Mouse (Mus musculus) embryonic stem cell, embryonic (primary cell): ENCODE measurements around the gene Pirb.

Experiments used
- CTCF ChIA-PET, 4 experiments: fragments of 300-600 bp in 2 of 4; fragments of 350-600 bp in 2 of 4; sonication (Branson Sonifier 250); formaldehyde crosslinking; loops; one replicate each; lab custom pipeline; 2022; ENCODE audit warnings: inconsistent platforms in 2 of 4; lab: Charles Lee
- POLR2A ChIA-PET, 4 experiments: fragments of 300-600 bp in 2 of 4; fragments of 350-600 bp in 2 of 4; sonication (Branson Sonifier 250); formaldehyde crosslinking; loops; one replicate each; lab custom pipeline; 2022; ENCODE audit warnings: antibody characterized with exemption in 4 of 4, inconsistent platforms in 1 of 4; lab: Charles Lee

Gene Pirb

GRCm38 (mm10) chr7:3674507-3675227, 45.5 kb downstream of the Pirb start:
- POLR2A ChIA-PET: interaction anchor here (0.6 to 11.1 kb wide), 18 partner anchors 8 to 327 kb away, joined by 3 to 172 read pairs (median 5); partner anchors contain the start of genes Leng1 (in 4 of the 4), Tsen34 (in 3 of the 4), Mboat7 (in 2 of the 4) and Cnot3 (in 1 of the 4)
- CTCF ChIA-PET: interaction anchor here (0.6 to 2.0 kb wide), 11 partner anchors 9 to 796 kb away, joined by 3 to 11 read pairs (median 5); partner anchors contain the start of genes Mboat7 (in 3 of the 4), Tsen34 (in 3 of the 4) and Leng1 (in 2 of the 4)

- ChIA-PET POLR2A (interaction anchor here (0.6 to 9.5 kb wide), 45 partner anchors 8 to 1346 kb away, joined by 3 to 161 read pairs (median 6); partner anchors contain the start of genes Cnot3 (in 3 of the 4), Mboat7 (in 3 of the 4), Tsen34 (in 3 of the 4) and Ndufa3 (in 2 of the 4)), CTCF (interaction anchor here (0.5 to 2.5 kb wide), 15 partner anchors 8 to 1493 kb away, joined by 3 to 11 read pairs (median 4); partner anchors contain the start of genes Mboat7 (in 1 of the 4), Ndufa3 (in 1 of the 4), Tnni3 (in 1 of the 4) and Tsen34 (in 1 of the 4))
These were observed 53.2 kb downstream of the Pirb start for GRCm38 (mm10) chr7:3666921-3667391.

- POLR2A ChIA-PET: interaction anchor here (0.5 to 9.5 kb wide), 86 partner anchors 9 to 1348 kb away, joined by 3 to 161 read pairs (median 5); partner anchors contain the start of genes Cnot3 (in 4 of the 4), Mboat7 (in 4 of the 4), Tsen34 (in 4 of the 4) and Ndufa3 (in 3 of the 4)
- CTCF ChIA-PET: interaction anchor here (0.6 to 2.5 kb wide), 14 partner anchors 7 to 861 kb away, joined by 3 to 11 read pairs (median 4); partner anchors contain the start of genes Cdc42ep5 (in 1 of the 4), Cnot3 (in 1 of the 4) and Ndufa3 (in 1 of the 4)
These were observed 54.7 kb downstream of the Pirb start, which contains the start of gene Leng1 for GRCm38 (mm10) chr7:3665215-3666114. Gene Leng1, minus strand, starts transcription at chr7:3665840.

GRCm38 (mm10) chr7:3664524-3665214, 55.5 kb downstream of the Pirb start:
- POLR2A ChIA-PET: interaction anchor here (0.5 to 9.5 kb wide), 77 partner anchors 9 to 1202 kb away, joined by 3 to 161 read pairs (median 5); partner anchors contain the start of genes Cnot3 (in 4 of the 4), Mboat7 (in 4 of the 4), Tsen34 (in 4 of the 4) and Ndufa3 (in 3 of the 4)
- CTCF ChIA-PET: interaction anchor here in 2 of 4 experiments (0.6 to 2.5 kb wide), 10 partner anchors 10 to 862 kb away, joined by 3 to 11 read pairs (median 4); partner anchors contain the start of genes Cdc42ep5 (in 1 of the 2) and Cnot3 (in 1 of the 2)
